Mouse (Mus musculus): ENCODE results near the gene Epsti1. TPM values are rescaled to one million over a fixed set of nuclear protein-coding genes. Genes with fewer than 3 reads are reported as not detected.

The Epsti1 gene
- polyA plus RNA-seq, 1 experiment from 2014 or later, result 0.08 TPM

GRCm38 (mm10) chr14:77942793-77943558 is 38.9 kb downstream of the Epsti1 start:
- no peak overlapping the region for H3K4me2 ChIP-seq (ENCODE audit: low read depth, severe bottlenecking)
- no peaks in the 10 kb centered on the region for H3K27me3 ChIP-seq (ENCODE audit: control insufficient read depth, insufficient read depth, low read length)
- no peak overlapping the region for H3K9ac ChIP-seq (ENCODE audit: low read length)
- ATAC-seq (ENCODE audit: insufficient number of reproducible peaks, low FRiP score, low TSS enrichment, low read depth) (no peak), DNase-seq (ENCODE audit: low spot score) (no peak)
- H3K36me3 ChIP-seq (ENCODE audit: control insufficient read depth, insufficient read depth, low read length), result no peaks in the 10 kb centered on the region
- H3K4me3 ChIP-seq (ENCODE audit: low read depth, low read length), result no peak overlapping the region
- 69% methylated on average over 15 of the region's 15 CpGs for WGBS
- no peak overlapping the region for H3K27ac ChIP-seq (replicated peaks; ENCODE audit: low read depth, low read length)
- H3K4me1 ChIP-seq (ENCODE audit: control insufficient read depth, insufficient read depth, low read length), result no peaks in the 10 kb centered on the region
- H3K9me3 ChIP-seq (ENCODE audit: control insufficient read depth, low read length), result no peaks in the 10 kb centered on the region

GRCm38 (mm10) chr14:77961741-77962140 is 57.7 kb downstream of the Epsti1 start:
- Histone ChIP-seq H3K27ac (replicated peaks; ENCODE audit: low read depth, low read length) (no peak overlapping the region), H3K36me3 (ENCODE audit: control insufficient read depth, insufficient read depth, low read length) (no peaks in the 10 kb centered on the region), H3K4me2 (ENCODE audit: low read depth, severe bottlenecking) (no peak overlapping the region), H3K9ac (ENCODE audit: low read length) (no peak overlapping the region), H3K27me3 (ENCODE audit: control insufficient read depth, insufficient read depth, low read length) (no peaks in the 10 kb centered on the region), H3K4me3 (ENCODE audit: low read depth, low read length) (no peak overlapping the region), H3K9me3 (ENCODE audit: control insufficient read depth, low read length) (no peaks in the 10 kb centered on the region), H3K4me1 (ENCODE audit: control insufficient read depth, insufficient read depth, low read length) (no peaks in the 10 kb centered on the region)
- no peak for ATAC-seq (ENCODE audit: insufficient number of reproducible peaks, low FRiP score, low TSS enrichment, low read depth)
- 78% methylated on average over 6 of the region's 6 CpGs for WGBS
- DNase-seq (ENCODE audit: low spot score), result no peak

- H3K36me3 ChIP-seq (ENCODE audit: control insufficient read depth, insufficient read depth, low read length), result no peaks in the 10 kb centered on the region
- H3K9me3 ChIP-seq (ENCODE audit: control insufficient read depth, low read length), result no peaks in the 10 kb centered on the region
- no peaks in the 10 kb centered on the region for H3K27me3 ChIP-seq (ENCODE audit: control insufficient read depth, insufficient read depth, low read length)
- no peak overlapping the region for H3K4me3 ChIP-seq (ENCODE audit: low read depth, low read length)
- H3K27ac ChIP-seq (replicated peaks; ENCODE audit: low read depth, low read length), result no peak overlapping the region
- H3K4me1 ChIP-seq (ENCODE audit: control insufficient read depth, insufficient read depth, low read length), result no peaks in the 10 kb centered on the region
- WGBS, result 44% methylated on average over 7 of the region's 7 CpGs
- DNase-seq (ENCODE audit: low spot score) (no peak), ATAC-seq (ENCODE audit: insufficient number of reproducible peaks, low FRiP score, low TSS enrichment, low read depth) (no peak)
- H3K4me2 ChIP-seq (ENCODE audit: low read depth, severe bottlenecking), result no peak overlapping the region
- no peak overlapping the region for H3K9ac ChIP-seq (ENCODE audit: low read length)
Measured at GRCm38 (mm10) chr14:77963525-77963924, 59.5 kb downstream of the Epsti1 start.

- Histone ChIP-seq H3K9ac (ENCODE audit: low read length) (no peak overlapping the region), H3K36me3 (ENCODE audit: control insufficient read depth, insufficient read depth, low read length) (no peaks in the 10 kb centered on the region), H3K4me3 (ENCODE audit: low read depth, low read length) (no peak overlapping the region), H3K27me3 (ENCODE audit: control insufficient read depth, insufficient read depth, low read length) (no peaks in the 10 kb centered on the region), H3K4me1 (ENCODE audit: control insufficient read depth, insufficient read depth, low read length) (no peaks in the 10 kb centered on the region), H3K27ac (replicated peaks; ENCODE audit: low read depth, low read length) (no peak overlapping the region), H3K4me2 (ENCODE audit: low read depth, severe bottlenecking) (no peak overlapping the region), H3K9me3 (ENCODE audit: control insufficient read depth, low read length) (no peaks in the 10 kb centered on the region)
- DNase-seq (ENCODE audit: low spot score), result no peak
- 91% methylated on average over 4 of the region's 4 CpGs for WGBS
- ATAC-seq (ENCODE audit: insufficient number of reproducible peaks, low FRiP score, low TSS enrichment, low read depth), result no peak
Measured at GRCm38 (mm10) chr14:77971355-77971754, 67.3 kb downstream of the Epsti1 start.

GRCm38 (mm10) chr14:77974221-77974620 is 70.2 kb downstream of the Epsti1 start:
- Histone ChIP-seq H3K9me3 (ENCODE audit: control insufficient read depth, low read length) (no peaks in the 10 kb centered on the region), H3K27ac (replicated peaks; ENCODE audit: low read depth, low read length) (no peak overlapping the region), H3K27me3 (ENCODE audit: control insufficient read depth, insufficient read depth, low read length) (no peaks in the 10 kb centered on the region), H3K4me3 (ENCODE audit: low read depth, low read length) (no peak overlapping the region), H3K36me3 (ENCODE audit: control insufficient read depth, insufficient read depth, low read length) (no peaks in the 10 kb centered on the region), H3K4me1 (ENCODE audit: control insufficient read depth, insufficient read depth, low read length) (no peaks in the 10 kb centered on the region), H3K4me2 (ENCODE audit: low read depth, severe bottlenecking) (no peak overlapping the region), H3K9ac (ENCODE audit: low read length) (no peak overlapping the region)
- 75% methylated on average over 6 of the region's 6 CpGs for WGBS
- no peak for DNase-seq (ENCODE audit: low spot score)
- ATAC-seq (ENCODE audit: insufficient number of reproducible peaks, low FRiP score, low TSS enrichment, low read depth), result no peak

- Histone ChIP-seq H3K4me3 (ENCODE audit: low read depth, low read length) (no peak overlapping the region), H3K4me2 (ENCODE audit: low read depth, severe bottlenecking) (no peak overlapping the region), H3K27ac (replicated peaks; ENCODE audit: low read depth, low read length) (no peak overlapping the region), H3K36me3 (ENCODE audit: control insufficient read depth, insufficient read depth, low read length) (no peaks in the 10 kb centered on the region), H3K9ac (ENCODE audit: low read length) (no peak overlapping the region), H3K4me1 (ENCODE audit: control insufficient read depth, insufficient read depth, low read length) (no peaks in the 10 kb centered on the region), H3K9me3 (ENCODE audit: control insufficient read depth, low read length) (no peaks in the 10 kb centered on the region), H3K27me3 (ENCODE audit: control insufficient read depth, insufficient read depth, low read length) (no peaks in the 10 kb centered on the region)
- WGBS, result 67% methylated on average over 8 of the region's 8 CpGs
- ATAC-seq (ENCODE audit: insufficient number of reproducible peaks, low FRiP score, low TSS enrichment, low read depth), result no peak
- DNase-seq (ENCODE audit: low spot score), result no peak
Measured at GRCm38 (mm10) chr14:77975702-77976101, 71.7 kb downstream of the Epsti1 start.

GRCm38 (mm10) chr14:77981516-77981915 is 77.5 kb downstream of the Epsti1 start:
- Histone ChIP-seq H3K27me3 (ENCODE audit: control insufficient read depth, insufficient read depth, low read length) (no peaks in the 10 kb centered on the region), H3K4me3 (ENCODE audit: low read depth, low read length) (no peak overlapping the region), H3K9ac (ENCODE audit: low read length) (no peak overlapping the region), H3K36me3 (ENCODE audit: control insufficient read depth, insufficient read depth, low read length) (no peaks in the 10 kb centered on the region), H3K9me3 (ENCODE audit: control insufficient read depth, low read length) (no peaks in the 10 kb centered on the region), H3K27ac (replicated peaks; ENCODE audit: low read depth, low read length) (no peak overlapping the region), H3K4me2 (ENCODE audit: low read depth, severe bottlenecking) (no peak overlapping the region), H3K4me1 (ENCODE audit: control insufficient read depth, insufficient read depth, low read length) (no peaks in the 10 kb centered on the region)
- DNase-seq (ENCODE audit: low spot score) (no peak), ATAC-seq (ENCODE audit: insufficient number of reproducible peaks, low FRiP score, low TSS enrichment, low read depth) (no peak)
- 85% methylated on average over 5 of the region's 5 CpGs for WGBS

- no peaks in the 10 kb centered on the region for H3K36me3 ChIP-seq (ENCODE audit: control insufficient read depth, insufficient read depth, low read length)
- DNase-seq (ENCODE audit: low spot score), result no peak
- no peak overlapping the region for H3K4me3 ChIP-seq (ENCODE audit: low read depth, low read length)
- H3K27ac ChIP-seq (replicated peaks; ENCODE audit: low read depth, low read length), result no peak overlapping the region
- no peak overlapping the region for H3K9ac ChIP-seq (ENCODE audit: low read length)
- H3K4me2 ChIP-seq (ENCODE audit: low read depth, severe bottlenecking), result no peak overlapping the region
- ATAC-seq (ENCODE audit: insufficient number of reproducible peaks, low FRiP score, low TSS enrichment, low read depth), result no peak
- H3K9me3 ChIP-seq (ENCODE audit: control insufficient read depth, low read length), result no peaks in the 10 kb centered on the region
- H3K27me3 ChIP-seq (ENCODE audit: control insufficient read depth, insufficient read depth, low read length), result no peaks in the 10 kb centered on the region
- no peaks in the 10 kb centered on the region for H3K4me1 ChIP-seq (ENCODE audit: control insufficient read depth, insufficient read depth, low read length)
Measured at GRCm38 (mm10) chr14:77997731-77998130, 93.7 kb downstream of the Epsti1 start.

- Histone ChIP-seq H3K9ac (ENCODE audit: low read length) (no peak overlapping the region), H3K4me2 (ENCODE audit: low read depth, severe bottlenecking) (no peak overlapping the region), H3K36me3 (ENCODE audit: control insufficient read depth, insufficient read depth, low read length) (no peaks in the 10 kb centered on the region), H3K4me1 (ENCODE audit: control insufficient read depth, insufficient read depth, low read length) (no peaks in the 10 kb centered on the region), H3K4me3 (ENCODE audit: low read depth, low read length) (no peak overlapping the region), H3K27me3 (ENCODE audit: control insufficient read depth, insufficient read depth, low read length) (no peaks in the 10 kb centered on the region), H3K27ac (replicated peaks; ENCODE audit: low read depth, low read length) (no peak overlapping the region), H3K9me3 (ENCODE audit: control insufficient read depth, low read length) (no peaks in the 10 kb centered on the region)
- 68% methylated on average over 4 of the region's 4 CpGs for WGBS
- ATAC-seq (ENCODE audit: insufficient number of reproducible peaks, low FRiP score, low TSS enrichment, low read depth) (no peak), DNase-seq (ENCODE audit: low spot score) (no peak)
Measured at GRCm38 (mm10) chr14:78004486-78004885, 100.4 kb downstream of the Epsti1 start.

Data from limb, embryonic 11.5 days (tissue).